Mouse (Mus musculus): Measurements from ENCODE around the gene Hoxb3. TPM values are rescaled to one million over a fixed set of nuclear protein-coding genes. Genes with fewer than 3 reads are reported as not detected.

The Hoxb3 gene
- polyA plus RNA-seq (2014; fragmentation: Illumina TruSeq; extraction: RNeasy Lipid Tissue Mini Kit (QIAGEN cat#74804); ENCODE audit: low read depth, low replicate concordance) = 0.45 TPM

DNA sequence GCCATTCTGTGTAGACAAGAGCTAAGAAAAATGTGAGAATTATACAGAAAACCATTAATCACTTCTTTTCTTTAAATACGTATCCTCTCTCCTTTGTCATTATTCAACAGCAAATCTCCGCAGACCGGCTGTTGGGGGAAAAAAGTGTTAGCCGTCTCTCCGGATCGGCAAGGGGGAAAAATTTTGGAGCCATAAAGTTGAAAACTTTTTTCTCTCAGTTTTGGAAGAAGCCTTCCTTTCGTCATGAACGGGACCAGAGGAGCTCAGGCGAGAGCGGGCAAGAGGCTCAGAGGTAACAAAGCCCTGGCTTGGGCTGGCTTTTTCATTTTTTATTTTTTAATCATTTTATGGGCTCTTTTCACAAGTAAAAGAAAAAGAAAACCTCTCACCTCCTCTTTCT is at the start of gene Hoxb3:
TSS of gene Hoxb3 (plus strand) at position 173 of the 400 bp plus-strand sequence.

GRCm38 (mm10) chr11:96281855-96282570 is 41.1 kb upstream of the Hoxb3 start, which contains the start of gene Hoxb8:
TSS of gene Hoxb8 (plus strand) at chr11:96281905.

DNA sequence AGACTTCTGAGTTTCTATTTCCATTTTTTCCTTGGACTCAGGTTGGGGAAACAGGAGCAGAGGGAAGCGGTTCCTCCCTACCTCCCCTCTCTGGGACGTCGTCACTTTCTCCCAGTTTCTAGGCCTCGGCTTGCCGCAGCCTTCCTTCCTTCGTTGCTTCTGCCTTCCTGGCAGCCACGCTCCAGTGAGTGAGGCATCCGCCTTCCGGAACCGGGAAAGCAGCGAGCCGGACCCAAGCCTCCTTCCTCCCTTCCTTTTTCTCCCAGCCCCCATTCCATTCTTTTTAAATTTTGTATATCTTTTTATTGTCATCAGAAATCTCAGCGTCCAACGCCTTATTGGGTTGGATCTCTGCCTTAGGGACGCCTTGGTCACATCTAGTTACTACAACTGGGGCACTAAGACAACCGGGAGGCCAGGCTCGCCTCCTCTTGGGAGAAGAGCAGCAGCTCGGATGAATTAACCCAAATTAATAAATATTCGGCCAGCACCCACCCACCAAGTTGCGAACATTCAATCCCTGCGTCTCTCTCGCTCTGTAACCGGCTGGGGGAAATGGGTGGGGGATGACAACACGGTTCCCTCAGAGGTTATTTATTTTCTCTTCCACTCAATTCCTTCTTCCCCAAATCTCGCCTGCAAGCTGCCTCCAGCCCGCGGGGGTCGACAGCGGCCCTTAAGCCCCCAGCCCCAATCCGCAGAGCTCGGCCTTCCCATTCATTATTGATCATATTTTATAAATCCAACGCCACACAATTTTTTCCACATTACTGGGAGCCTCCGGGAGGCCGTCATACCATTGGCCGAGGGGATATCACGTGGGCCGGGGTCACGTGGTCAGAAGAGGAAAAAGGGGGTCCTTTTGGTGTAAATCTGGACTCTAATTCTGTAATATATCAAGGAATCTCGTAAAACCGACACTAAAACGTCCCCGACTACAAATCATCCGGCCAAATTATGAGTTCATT is 37.1 kb upstream of the Hoxb3 start, which contains the start of gene Hoxb7:
TSS of gene Hoxb7 (plus strand) at position 853 of the 968 bp plus-strand sequence.

DNA sequence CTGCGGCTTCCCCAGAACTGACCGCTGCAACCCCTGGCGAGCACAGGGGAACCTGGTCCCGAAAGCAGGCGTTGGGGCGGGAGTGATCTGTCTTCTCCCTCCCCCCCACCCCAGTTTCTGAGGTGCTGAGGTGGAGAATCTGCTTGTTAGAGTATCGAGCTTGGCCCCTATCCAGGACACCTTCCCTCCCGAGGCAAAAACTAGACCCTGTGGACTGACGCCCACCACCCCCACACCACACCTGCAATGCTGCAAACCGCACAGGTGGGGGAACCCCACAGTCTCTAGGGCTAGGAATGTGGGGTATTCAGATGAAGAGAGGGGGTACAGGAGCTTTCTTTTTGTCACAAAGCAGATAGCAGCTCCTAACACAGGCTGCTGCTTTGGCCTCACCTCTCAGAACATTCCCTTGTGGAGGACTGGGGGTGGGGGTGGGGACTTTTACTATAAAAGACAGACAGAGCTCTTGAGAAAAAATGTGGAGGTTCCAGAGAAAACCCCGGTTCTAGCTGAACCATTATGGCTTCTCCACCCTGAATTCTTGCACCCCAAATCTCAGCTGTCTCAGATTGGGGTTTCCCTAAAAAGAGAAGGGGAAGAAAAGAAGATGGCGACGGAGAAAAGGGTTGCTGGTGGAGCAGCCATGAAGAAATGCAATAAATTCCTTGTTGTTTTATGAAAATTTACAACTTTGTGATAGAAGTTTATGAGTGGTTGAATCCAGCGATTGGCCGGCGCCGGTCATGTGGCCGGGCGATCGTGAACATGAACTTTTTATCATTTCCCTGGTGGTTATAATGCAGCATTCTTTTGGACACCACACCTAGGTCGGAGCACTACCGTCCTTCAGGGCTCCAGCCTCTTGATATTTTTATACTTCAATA is 31.2 kb upstream of the Hoxb3 start, which contains the start of gene Hoxb6:
TSS of gene Hoxb6 (plus strand) at position 796 of the 884 bp plus-strand sequence.

GRCm38 (mm10) chr11:96303151-96304099 is 19.7 kb upstream of the Hoxb3 start, which contains the start of gene Hoxb5:
TSS of gene Hoxb5 (plus strand) at chr11:96303336.

DNA sequence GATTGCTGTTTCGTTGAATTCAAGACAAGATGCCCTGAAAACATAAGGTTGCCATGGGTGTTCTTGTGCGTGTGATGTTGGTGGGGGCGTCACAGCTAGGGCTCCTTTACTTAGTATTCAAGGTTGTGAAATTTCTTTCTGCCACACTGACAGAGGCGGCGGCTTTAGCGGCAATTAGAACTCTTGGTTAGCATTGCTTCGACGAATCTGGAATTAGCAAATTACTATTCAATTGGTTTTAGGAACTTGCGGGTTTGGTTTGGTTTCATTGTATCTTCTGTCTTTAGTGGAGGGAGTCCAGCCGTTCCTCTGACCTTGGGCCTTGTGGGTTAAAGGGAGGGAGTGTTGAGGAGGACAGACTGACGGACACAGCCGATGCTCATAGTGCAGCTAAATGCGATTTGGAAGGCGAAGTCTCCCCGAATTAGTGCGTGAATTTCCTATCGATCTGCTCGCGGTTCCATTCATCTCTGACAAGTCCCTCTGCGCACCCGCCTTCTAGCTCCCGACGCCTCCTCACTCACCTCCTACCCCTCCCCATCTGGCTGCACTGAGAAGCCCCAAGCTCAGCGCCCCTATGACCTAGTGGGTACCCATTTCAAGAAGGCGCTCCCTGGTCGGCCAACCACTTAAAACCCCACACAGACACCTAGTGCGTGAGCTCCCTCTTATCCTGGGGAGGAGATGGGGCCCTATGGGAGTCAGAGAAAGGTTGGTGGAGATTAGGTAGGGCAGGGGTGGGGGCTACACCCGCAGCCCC is 5.3 kb upstream of the Hoxb3 start, which contains the start of gene Hoxb4:
TSS of gene Hoxb4 (plus strand) at position 660 of the 760 bp plus-strand sequence.

DNA sequence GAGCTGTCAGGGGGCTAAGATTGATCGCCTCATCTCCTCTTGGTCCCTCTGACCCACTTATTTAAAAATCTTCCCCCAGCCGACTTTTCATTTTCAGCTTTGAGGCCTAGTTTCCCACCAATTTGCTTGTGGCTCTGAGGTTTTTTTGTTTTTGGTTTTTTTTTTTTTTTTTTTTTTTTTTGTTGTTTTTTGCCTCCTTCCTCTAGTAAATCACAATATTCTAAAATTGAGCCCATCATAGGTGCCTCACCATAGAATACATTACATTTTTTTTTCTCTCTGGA is 27.2 kb downstream of the Hoxb3 start, which contains the start of gene Hoxb2:
TSS of gene Hoxb2 (plus strand) at position 185 of the 284 bp plus-strand sequence.

GRCm38 (mm10) chr11:96365441-96366091 is 42.4 kb downstream of the Hoxb3 start, which contains the start of gene Hoxb1:
TSS of gene Hoxb1 (plus strand) at chr11:96365752.

Other genes with a start within 250 kb of the Hoxb3 start
- gene Atp5g1, start 247.7 kb upstream of the Hoxb3 start, polyA plus RNA-seq (2014; fragmentation: Illumina TruSeq; extraction: RNeasy Lipid Tissue Mini Kit (QIAGEN cat#74804); ENCODE audit: low read depth, low replicate concordance) = 29.6 TPM
- gene Calcoco2, start 211.4 kb upstream of the Hoxb3 start, polyA plus RNA-seq (2014; fragmentation: Illumina TruSeq; extraction: RNeasy Lipid Tissue Mini Kit (QIAGEN cat#74804); ENCODE audit: low read depth, low replicate concordance) = not detected
- gene Ttll6, start 189.5 kb upstream of the Hoxb3 start, polyA plus RNA-seq (2014; fragmentation: Illumina TruSeq; extraction: RNeasy Lipid Tissue Mini Kit (QIAGEN cat#74804); ENCODE audit: low read depth, low replicate concordance) = not detected
- gene Hoxb13, start 129.0 kb upstream of the Hoxb3 start, polyA plus RNA-seq (2014; fragmentation: Illumina TruSeq; extraction: RNeasy Lipid Tissue Mini Kit (QIAGEN cat#74804); ENCODE audit: low read depth, low replicate concordance) = not detected
- gene Hoxb9, start 51.9 kb upstream of the Hoxb3 start, polyA plus RNA-seq (2014; fragmentation: Illumina TruSeq; extraction: RNeasy Lipid Tissue Mini Kit (QIAGEN cat#74804); ENCODE audit: low read depth, low replicate concordance) = not detected
- not detected for gene Hoxb8, start 41.4 kb upstream of the Hoxb3 start, polyA plus RNA-seq (2014; fragmentation: Illumina TruSeq; extraction: RNeasy Lipid Tissue Mini Kit (QIAGEN cat#74804); ENCODE audit: low read depth, low replicate concordance)
- gene Hoxb7, start 36.7 kb upstream of the Hoxb3 start, polyA plus RNA-seq (2014; fragmentation: Illumina TruSeq; extraction: RNeasy Lipid Tissue Mini Kit (QIAGEN cat#74804); ENCODE audit: low read depth, low replicate concordance) = 0.42 TPM
- gene Hoxb6, start 30.9 kb upstream of the Hoxb3 start, polyA plus RNA-seq (2014; fragmentation: Illumina TruSeq; extraction: RNeasy Lipid Tissue Mini Kit (QIAGEN cat#74804); ENCODE audit: low read depth, low replicate concordance) = not detected
- 0.21 TPM for gene Hoxb5, start 20.0 kb upstream of the Hoxb3 start, polyA plus RNA-seq (2014; fragmentation: Illumina TruSeq; extraction: RNeasy Lipid Tissue Mini Kit (QIAGEN cat#74804); ENCODE audit: low read depth, low replicate concordance)
- gene Hoxb4, start 5.1 kb upstream of the Hoxb3 start, polyA plus RNA-seq (2014; fragmentation: Illumina TruSeq; extraction: RNeasy Lipid Tissue Mini Kit (QIAGEN cat#74804); ENCODE audit: low read depth, low replicate concordance) = 0.58 TPM
- gene Hoxb2, start 27.2 kb downstream of the Hoxb3 start, polyA plus RNA-seq (2014; fragmentation: Illumina TruSeq; extraction: RNeasy Lipid Tissue Mini Kit (QIAGEN cat#74804); ENCODE audit: low read depth, low replicate concordance) = 0.72 TPM
- not detected for gene Hoxb1, start 42.4 kb downstream of the Hoxb3 start, polyA plus RNA-seq (2014; fragmentation: Illumina TruSeq; extraction: RNeasy Lipid Tissue Mini Kit (QIAGEN cat#74804); ENCODE audit: low read depth, low replicate concordance)
- gene Skap1, start 141.3 kb downstream of the Hoxb3 start, polyA plus RNA-seq (2014; fragmentation: Illumina TruSeq; extraction: RNeasy Lipid Tissue Mini Kit (QIAGEN cat#74804); ENCODE audit: low read depth, low replicate concordance) = 0.48 TPM